ENCODE assay signal across 17 mouse cellular contexts in the genomic region with DNA sequence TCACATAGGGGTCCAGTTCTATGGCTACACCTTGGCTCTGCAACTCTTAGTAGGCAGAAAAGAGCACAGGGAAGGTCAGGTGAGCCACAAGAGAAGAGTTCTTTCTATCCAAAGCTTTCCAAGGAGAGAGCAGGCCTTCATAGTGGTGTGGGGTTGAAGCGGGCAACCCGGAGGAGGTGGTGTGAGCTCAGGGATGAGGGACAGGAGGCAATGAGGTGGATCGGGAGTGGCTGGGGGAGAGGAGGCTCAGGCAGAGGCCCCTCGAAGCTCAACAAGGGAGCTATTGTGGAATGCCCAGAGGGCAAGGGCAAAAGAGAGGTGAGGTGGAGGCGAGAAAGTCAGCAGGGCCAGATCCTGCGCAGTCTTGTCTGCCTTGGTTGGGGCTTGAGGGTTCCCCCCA. TPM values are rescaled to one million over a fixed set of nuclear protein-coding genes. Genes with fewer than 3 reads are reported as not detected.
DNase-seq lines count a peak whose midpoint lies in the region; ATAC-seq and TF ChIP-seq lines count a peak whose summit lies in the region.
"Had no signal": no experiment of that assay in that cellular context is flagged by ENCODE, and none has a peak within 500 bp of the region (broad histone marks: within the 10 kb centered on the region; RNA-seq: fewer than 3 reads in every experiment).

No protein-coding gene starts in this region.

- H3K9ac ChIP-seq in kidney, embryonic 14.5 days (ENCODE audit: low read depth, low read length): no peak overlapping the region
- H3K9ac ChIP-seq: embryonic facial prominence, embryonic 15.5 days; forebrain, embryonic 13.5 days; heart, embryonic 12.5 days; hindbrain, embryonic 15.5 days had no signal

- H3K9me3 ChIP-seq in kidney, embryonic 14.5 days (ENCODE audit: control insufficient read depth, low read length): no peaks in the 10 kb centered on the region
- H3K9me3 ChIP-seq: embryonic facial prominence, embryonic 15.5 days; forebrain, embryonic 13.5 days; heart, embryonic 12.5 days; hindbrain, embryonic 15.5 days had no signal

- H3K4me2 ChIP-seq in kidney, embryonic 14.5 days (replicated peaks; ENCODE audit: low read depth, low read length): no peak overlapping the region
- H3K4me2 ChIP-seq: embryonic facial prominence, embryonic 15.5 days; forebrain, embryonic 13.5 days; heart, embryonic 12.5 days; hindbrain, embryonic 15.5 days had no signal

- H3K4me1 ChIP-seq in kidney, embryonic 14.5 days (ENCODE audit: control insufficient read depth, insufficient read depth, low read length): peaks cover 10% of the 10 kb centered on the region; the same call in 1 of the 2 replicates
- H3K4me1 ChIP-seq in kidney, adult 2 months (ENCODE audit: control insufficient read depth, insufficient read depth, low read length): no peaks in the 10 kb centered on the region
- H3K4me1 ChIP-seq: hindbrain, embryonic 15.5 days had no signal

- no peak overlapping the region for H3K27ac ChIP-seq in kidney, embryonic 14.5 days (ENCODE audit: low read depth, low read length)
- no peak overlapping the region for H3K27ac ChIP-seq in kidney, adult 2 months (ENCODE audit: insufficient read depth, low read depth, low read length)
- H3K27ac ChIP-seq: embryonic facial prominence, embryonic 15.5 days; forebrain, embryonic 13.5 days; gastrocnemius, adult 2 months; hindbrain, embryonic 15.5 days had no signal

- no peak overlapping the region for H3K4me3 ChIP-seq in kidney, embryonic 14.5 days (ENCODE audit: low read length)
- H3K4me3 ChIP-seq in kidney, adult 2 months (ENCODE audit: insufficient read depth, low read depth, low read length): no peak overlapping the region
- H3K4me3 ChIP-seq: embryonic facial prominence, embryonic 15.5 days; erythroblast, embryonic 14.5 days; forebrain, embryonic 13.5 days; gastrocnemius, adult 2 months; heart, embryonic 12.5 days; hindbrain, embryonic 15.5 days had no signal

- no peaks in the 10 kb centered on the region; the same call in 1 of the 2 replicates for H3K27me3 ChIP-seq in kidney, embryonic 14.5 days (ENCODE audit: control insufficient read depth, insufficient read depth, low read length)
- H3K27me3 ChIP-seq in kidney, adult 2 months (replicated peaks; ENCODE audit: control insufficient read depth, insufficient read depth, low read length): no peaks in the 10 kb centered on the region
- H3K27me3 ChIP-seq: embryonic facial prominence, embryonic 15.5 days; forebrain, embryonic 13.5 days; heart, embryonic 12.5 days; hindbrain, embryonic 15.5 days had no signal

- no peak for TF ChIP-seq POLR2A in kidney, adult 2 months (IDR thresholded peaks at IDR 0.05; ENCODE audit: low read depth, low read length)

- H3K36me3 ChIP-seq in kidney, embryonic 14.5 days (ENCODE audit: control insufficient read depth, insufficient read depth, low read length): no peaks in the 10 kb centered on the region
- no peaks in the 10 kb centered on the region for H3K36me3 ChIP-seq in kidney, adult 2 months (ENCODE audit: control insufficient read depth, insufficient read depth, low read length)
- H3K36me3 ChIP-seq: embryonic facial prominence, embryonic 15.5 days; heart, embryonic 12.5 days; hindbrain, embryonic 15.5 days had no signal

- WGBS in kidney, embryonic 14.5 days: 35% methylated on average over 6 of the region's 6 CpGs
- 55% methylated on average over 6 of the region's 6 CpGs for WGBS in kidney, adult 2 months

- ATAC-seq in kidney, embryonic 14.5 days (ENCODE audit: low FRiP score, low TSS enrichment): peak; percentile 72; the same call in 1 of the 2 replicates
- ATAC-seq: forebrain, embryonic 13.5 days had no signal

- TF ChIP-seq CTCF in kidney, adult 2 months (conservative IDR thresholded peaks at IDR 0.05; ENCODE audit: insufficient read depth, insufficient read length, low read depth, low read length): no peak

- DNase-seq in kidney, adult 2 months: no peak
- DNase-seq in kidney, postnatal 4 days: peak; percentile 28 to 33
- DNase-seq in kidney, postnatal 10 days: no peak
- DNase-seq in urinary bladder, adult 2 months (ENCODE audit: low spot score): peak; percentile 8
- DNase-seq in urinary bladder, postnatal 25 days (ENCODE audit: low spot score): no peak
- DNase-seq in thymus, postnatal 25 days: no peak
- DNase-seq: adrenal gland, adult 8-10 months; adrenal gland, postnatal 36 days; cerebellum, adult 2 months; gastrocnemius, adult 2 months; gastrocnemius, postnatal 25 days had no signal

RNA-seq across cellular contexts. Expression of gene Dlk1, which starts 43.8 kb away (rescaled TPM):
- 51.1 and 52.4 TPM in 2 replicates for polyA plus RNA-seq in kidney, embryonic 14.5 days (2014; fragmentation: Nextera tagmentation; extraction: Ambion mirVana)
- 3.4 and 4.6 TPM in 2 replicates for polyA plus RNA-seq in kidney, adult 2 months (2012; rRNA removed)
- 8.0 and 10.8 TPM in 2 replicates for polyA plus RNA-seq in urinary bladder, adult 2 months (2012; rRNA removed)

Comparison
In these comparisons a context has a peak if more than half of its experiments do, and no peak if none do; other contexts are left out.
1. DNase-seq: peak in kidney, postnatal 4 days (2 of 2) and urinary bladder, adult 2 months (single experiment); none in kidney, adult 2 months (single experiment), kidney, postnatal 10 days (single experiment), urinary bladder, postnatal 25 days (single experiment) and thymus, postnatal 25 days (single experiment).